Mouse (Mus musculus): Measurements from ENCODE around the gene Ldoc1. TPM values are rescaled to one million over a fixed set of nuclear protein-coding genes. Genes with fewer than 3 reads are reported as not detected.

Gene Ldoc1
- not detected for polyA plus RNA-seq (2017; shearing (Covaris generic))

GRCm38 (mm10) chrX:61709302-61710033 lies at the start of gene Ldoc1:
Gene Ldoc1 (plus strand): TSS chrX:61709497.

